Mouse (Mus musculus): ENCODE data around the gene Gm37240. TPM values are rescaled to one million over a fixed set of nuclear protein-coding genes. Genes with fewer than 3 reads are reported as not detected.

Gm37240 gene
- total RNA-seq, 2 experiments from 2014 or later, result 0.92 to 1.4 TPM

DNA sequence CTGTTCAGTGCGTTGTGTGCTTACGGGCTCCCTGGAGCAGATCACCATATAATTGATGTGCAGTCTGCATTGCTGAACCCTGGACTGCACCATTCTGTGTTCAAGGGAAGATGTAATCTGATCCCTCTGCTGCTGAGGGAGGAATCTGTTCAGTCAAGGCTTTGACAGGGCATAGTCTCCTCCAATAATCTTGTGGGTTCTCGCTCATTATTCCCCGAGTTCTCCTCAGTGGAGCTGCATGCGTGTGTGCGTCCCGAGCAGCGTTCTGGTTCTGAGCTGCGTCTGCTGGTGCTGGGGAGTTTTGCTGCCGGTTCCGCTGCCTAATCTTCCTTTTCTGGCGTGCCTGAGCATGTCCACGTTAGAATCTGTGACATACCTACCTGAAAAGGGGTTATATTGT, 935.2 kb downstream of the Gm37240 start:
- peak; percentile 64 to 67 for DNase-seq (ENCODE audit: extremely low spot score in 1 of 2, low spot score in 1 of 2)

DNA sequence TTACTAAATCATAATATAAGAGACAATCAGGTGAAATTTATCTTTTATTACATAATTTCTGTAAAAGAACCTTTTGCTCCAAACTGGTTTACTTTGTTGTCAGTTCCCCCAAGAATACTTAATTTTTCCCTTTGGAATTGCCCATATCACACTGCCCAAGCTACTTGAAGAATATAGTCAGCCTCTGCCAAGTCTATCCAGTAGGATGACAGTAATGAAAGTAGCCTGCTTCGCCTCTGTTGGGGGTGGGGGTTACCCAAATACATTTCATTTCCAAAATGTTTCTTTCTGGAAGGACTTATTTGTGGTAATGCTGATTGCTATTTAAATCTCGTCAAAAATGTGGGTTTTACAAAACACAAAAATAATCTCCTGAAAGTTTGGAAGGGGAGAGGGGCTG, 935.6 kb downstream of the Gm37240 start:
- DNase-seq (ENCODE audit: extremely low spot score in 1 of 2, low spot score in 1 of 2), result no peak

DNA sequence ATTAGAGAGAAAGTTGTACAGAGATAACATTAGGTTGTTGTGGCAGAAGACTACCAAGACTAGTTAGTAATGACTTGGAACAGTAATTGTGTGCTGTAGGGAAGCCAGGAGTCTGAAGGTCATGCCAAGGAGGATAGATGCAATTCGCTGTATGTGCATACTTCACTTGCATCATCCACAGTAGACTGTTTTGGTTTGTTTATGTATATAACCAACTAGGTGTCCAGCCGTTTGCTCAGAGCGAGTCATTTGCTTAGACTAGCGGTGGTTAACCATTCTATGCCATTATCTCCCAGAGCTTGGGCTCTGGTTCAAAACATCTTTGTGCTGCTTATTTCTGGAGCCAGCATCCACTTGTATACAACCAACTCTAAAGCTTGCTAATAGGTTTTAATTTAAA, 937.9 kb downstream of the Gm37240 start:
- DNase-seq (ENCODE audit: extremely low spot score in 1 of 2, low spot score in 1 of 2), result no peak

DNA sequence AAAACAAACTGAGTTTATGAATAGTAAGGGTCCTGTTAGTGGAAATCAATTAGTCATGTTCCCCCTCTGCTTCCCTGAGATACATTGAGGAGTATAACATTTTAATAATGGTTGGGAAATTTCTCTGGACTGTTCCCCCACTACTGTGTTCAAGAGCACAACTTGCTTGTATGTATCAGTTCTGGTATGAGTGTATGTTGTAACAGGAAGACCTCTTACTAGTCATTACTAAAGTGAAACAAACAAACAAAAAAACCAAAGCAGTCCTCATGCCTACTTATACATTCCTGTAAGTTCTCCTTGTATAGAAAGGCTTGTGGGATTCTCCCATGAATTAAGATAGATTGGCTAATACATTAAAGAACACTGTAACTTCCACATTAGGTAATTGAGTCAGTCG, 940.9 kb downstream of the Gm37240 start:
- no peak for DNase-seq (ENCODE audit: extremely low spot score in 1 of 2, low spot score in 1 of 2)

DNA sequence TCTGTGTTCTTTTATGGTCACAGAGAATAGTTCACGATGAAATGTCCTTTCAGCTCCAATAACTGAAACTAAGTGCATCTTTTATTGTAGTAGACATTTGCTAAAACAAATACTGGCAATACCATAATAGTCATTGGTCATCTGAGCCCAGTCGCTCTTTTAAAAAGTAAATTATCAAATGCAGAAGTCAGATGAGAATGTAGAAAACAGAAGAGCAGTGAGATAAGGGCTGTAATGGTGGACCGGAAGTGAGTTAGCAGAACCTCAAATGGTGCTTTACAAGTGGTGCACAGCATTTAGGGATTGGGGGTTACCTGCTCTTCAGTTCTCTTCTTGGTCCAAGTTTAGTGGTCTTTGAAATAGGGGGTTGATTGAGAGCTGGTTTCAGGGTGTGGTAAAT, 942.4 kb downstream of the Gm37240 start:
- DNase-seq (ENCODE audit: extremely low spot score in 1 of 2, low spot score in 1 of 2), result no peak

DNA sequence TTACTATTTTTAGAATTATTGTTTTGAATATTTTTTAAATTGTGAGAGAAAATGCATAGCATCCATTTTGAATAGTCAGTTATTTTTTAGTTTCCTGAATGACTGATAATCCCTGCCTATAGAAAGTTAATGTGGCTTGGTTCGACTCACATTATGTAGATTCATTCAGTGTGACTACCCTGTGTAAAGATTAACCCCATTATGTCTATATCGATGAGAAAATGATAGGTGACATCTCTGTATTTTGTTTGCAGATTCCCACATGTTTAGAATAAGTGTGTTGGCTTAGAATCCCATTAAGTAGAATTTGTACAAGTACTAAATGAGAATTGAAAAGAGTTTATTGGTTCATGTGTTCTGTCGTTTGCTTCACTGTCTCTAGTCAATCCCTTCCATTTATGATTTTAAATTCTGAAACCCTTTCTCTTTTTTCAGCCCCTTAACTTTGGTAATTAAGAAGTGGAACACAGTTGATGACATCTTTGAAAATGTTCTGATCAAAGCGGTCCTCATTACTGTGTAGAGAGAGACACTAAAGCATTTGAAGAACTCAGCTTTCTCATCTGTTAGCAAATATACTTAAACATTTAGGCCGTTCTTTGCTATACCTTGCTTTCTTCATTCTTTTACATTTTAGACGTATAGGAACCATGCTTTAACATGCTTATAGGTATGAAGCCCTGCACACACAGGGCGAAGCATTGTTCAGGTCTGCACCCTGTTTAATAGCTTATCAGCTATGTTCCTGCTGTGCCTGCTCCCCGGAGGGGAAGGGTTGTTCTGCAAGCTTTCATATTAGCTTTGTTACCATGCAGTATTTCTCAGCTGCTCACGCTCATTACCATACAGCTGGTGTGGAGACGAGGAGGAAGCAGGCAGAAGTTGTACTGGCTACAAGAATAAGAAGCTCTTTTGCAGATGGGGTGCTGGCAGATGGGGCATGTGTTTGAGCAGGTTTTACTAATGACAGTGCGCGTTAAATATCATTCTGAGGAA, 949.7 kb downstream of the Gm37240 start:
- no peak for DNase-seq (ENCODE audit: extremely low spot score in 1 of 2, low spot score in 1 of 2)

DNA sequence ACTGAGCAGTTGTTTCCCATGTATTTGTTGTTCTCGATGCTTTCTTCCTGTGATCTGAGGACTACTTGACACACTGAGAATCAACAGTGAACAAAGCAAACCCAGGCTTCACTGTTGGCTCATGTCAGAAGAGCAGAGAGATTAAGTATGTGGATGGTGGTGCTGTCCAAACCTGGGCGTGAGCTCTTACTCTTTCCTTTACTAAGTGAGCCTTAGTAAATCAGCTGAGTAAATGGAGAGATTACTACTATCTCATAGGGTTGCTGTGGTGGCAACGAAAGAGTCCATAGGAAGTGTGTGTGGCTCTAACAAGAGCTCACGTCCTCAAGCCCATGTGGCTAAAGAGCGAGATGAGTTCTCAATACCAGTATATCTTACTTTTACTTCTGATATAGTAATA, 950.4 kb downstream of the Gm37240 start:
- no peak for DNase-seq (ENCODE audit: extremely low spot score in 1 of 2, low spot score in 1 of 2)

DNA sequence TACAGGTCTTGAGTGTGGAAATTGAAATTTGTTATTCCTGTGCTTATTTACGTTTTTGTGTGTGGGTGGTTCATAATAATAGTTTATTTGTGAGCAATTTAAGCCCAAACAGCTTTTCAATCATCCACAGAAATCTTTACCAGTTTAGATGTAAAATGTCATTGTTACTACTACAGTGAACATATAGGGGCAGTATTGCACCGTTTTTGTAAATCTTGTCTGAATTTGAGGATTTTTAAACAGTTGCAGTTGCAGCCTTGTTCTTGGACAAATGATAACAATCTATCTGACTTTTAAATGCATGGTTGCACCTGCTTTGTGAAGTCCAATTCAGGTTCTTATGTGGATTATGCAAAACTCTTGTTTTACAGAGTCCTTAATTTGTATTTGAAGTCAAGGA, 951.1 kb downstream of the Gm37240 start:
- DNase-seq (ENCODE audit: extremely low spot score in 1 of 2, low spot score in 1 of 2), result no peak

DNA sequence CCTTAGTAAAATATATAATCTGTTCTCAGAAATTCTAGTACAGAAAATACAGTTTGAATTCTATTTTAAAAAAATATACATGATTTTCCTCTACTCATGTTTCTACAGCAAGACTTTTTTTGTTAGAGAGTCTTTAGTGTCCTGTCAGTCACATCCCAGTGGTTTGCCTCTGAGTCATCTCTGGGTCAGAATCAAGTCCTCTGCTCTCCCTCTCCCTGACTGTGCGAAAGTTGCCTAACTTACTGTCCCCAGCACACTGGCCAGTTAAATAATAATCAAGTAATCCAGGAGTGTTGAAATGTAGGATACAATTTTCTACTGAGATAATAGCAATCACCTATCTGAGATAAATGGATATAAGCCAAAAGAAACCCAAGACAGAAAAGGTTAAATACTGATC, 951.6 kb downstream of the Gm37240 start:
- no peak for DNase-seq (ENCODE audit: extremely low spot score in 1 of 2, low spot score in 1 of 2)

DNA sequence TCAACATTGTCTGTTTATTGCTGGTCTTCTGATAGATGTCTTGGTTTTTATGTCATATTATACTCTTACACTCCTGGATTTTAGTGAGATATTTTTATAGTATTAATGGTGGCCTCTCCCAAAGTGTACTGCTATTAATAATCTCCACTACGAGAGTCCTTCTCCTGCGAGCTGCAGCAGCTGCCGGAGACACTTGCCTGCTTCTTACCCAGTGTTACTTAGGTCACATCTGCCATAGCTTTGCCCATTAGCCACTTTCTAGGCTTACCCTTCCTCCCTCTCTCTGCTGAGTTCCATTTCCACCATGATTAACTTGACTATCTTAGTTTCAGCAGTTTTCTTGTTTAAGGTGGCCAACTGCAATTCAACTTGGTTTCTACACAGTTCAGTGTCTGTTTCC, 956.6 kb downstream of the Gm37240 start:
- no peak for DNase-seq (ENCODE audit: extremely low spot score in 1 of 2, low spot score in 1 of 2)

DNA sequence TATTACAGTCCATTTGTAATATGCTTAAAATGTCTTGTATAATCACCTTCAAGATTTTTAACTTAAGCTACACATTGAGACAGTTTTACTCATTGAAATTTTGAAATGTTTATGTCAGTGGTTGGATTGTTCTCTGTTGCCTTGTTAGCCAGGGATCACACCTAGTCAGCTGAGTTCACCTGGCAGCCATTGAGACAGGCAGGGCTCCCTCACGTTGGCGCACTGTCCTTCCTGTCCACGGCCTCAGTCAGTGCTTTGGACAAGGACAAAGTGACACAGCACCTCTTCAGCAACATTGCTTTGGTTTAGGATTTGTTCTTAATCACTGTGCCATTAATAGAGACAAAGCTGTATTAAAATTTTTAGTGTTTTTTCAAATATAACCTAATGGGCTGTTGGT, 958.1 kb downstream of the Gm37240 start:
- no peak for DNase-seq (ENCODE audit: extremely low spot score in 1 of 2, low spot score in 1 of 2)

DNA sequence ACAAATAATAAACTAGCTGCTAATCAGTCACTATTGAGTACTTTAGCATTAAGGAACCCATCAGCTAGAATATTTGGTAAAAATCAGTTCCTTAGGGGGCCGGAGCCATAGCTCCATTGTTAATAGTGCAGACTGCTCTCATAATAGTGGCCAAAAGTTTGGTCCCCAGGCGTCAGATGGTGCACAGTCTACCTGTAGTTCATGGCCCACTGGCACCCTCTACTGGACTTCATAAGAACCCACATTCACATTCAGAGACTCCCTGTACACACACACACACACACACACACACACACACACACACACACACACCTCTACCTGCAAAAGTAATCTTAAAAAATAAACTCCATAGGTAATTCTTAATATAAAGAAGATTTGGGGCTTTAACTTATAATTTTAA, 959.4 kb downstream of the Gm37240 start:
- no peak for DNase-seq (ENCODE audit: extremely low spot score in 1 of 2, low spot score in 1 of 2)

DNA sequence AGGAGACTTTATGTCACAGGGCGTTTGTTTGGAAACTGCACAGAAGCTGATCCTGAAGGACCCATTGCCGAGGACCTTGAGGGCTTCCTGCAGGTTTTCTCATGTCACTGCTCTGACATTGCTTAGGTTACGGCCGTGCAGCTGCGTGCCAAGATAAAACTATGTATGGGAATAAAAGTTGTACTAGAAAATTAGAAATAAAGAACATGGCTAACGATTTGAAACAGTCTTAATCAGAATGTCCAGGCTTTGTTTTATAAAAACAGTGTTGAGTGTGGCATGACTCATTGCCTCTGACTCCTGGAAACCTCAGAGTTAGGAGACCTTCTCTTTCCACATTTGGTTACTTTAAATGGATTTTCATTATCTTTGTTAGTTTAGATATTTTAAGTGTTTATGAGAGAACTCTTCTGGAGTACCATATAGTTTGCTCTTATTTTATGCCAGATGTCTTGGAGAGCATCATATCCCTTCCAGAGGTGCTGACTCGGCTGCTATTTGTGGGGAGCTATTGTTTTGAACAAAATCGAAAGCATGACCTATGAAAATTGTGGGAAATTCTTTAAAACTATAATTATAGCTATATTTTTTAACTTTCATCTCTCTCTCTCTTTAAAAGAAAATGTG, 960.0 kb downstream of the Gm37240 start:
- DNase-seq (ENCODE audit: extremely low spot score in 1 of 2, low spot score in 1 of 2), result no peak

DNA sequence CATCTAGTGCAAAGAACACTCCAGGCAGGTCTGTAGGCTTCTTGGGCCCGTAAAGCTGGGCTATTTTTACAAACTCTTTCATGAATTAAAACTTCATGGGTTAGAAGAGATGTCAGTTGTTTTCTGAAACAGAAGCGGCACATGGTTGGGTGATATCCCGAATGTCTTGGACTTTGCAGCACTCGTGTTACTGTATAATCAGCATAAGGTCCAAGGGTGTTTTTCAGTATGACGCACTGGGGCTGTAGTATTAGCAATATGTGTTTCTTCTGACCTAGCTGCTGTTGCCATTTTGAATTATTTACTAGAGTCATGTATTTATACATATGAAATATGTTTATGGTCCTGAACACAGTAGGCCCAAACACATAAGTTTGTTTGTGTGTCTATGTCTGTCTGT, 961.2 kb downstream of the Gm37240 start:
- DNase-seq (ENCODE audit: extremely low spot score in 1 of 2, low spot score in 1 of 2), result no peak

DNA sequence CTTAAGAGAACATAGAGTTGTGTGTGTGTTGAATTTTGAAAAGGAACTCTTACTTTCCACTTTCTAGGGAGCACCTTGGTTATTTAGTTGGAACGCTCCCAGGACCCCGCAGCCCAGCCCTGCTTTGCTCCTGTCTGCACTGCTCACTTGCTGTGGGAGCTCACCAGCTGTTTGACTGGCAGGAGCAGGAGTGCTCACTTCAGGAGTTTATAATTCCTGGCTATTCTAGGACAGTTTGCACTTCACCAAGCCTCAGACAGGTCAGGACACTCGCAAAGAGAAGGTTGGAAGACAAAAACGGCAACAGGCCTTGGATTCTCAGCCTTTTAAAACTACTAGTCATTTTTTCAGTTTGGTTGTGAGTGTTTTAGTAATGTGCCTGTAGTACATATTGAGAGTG, 962.1 kb downstream of the Gm37240 start:
- no peak for DNase-seq (ENCODE audit: extremely low spot score in 1 of 2, low spot score in 1 of 2)

DNA sequence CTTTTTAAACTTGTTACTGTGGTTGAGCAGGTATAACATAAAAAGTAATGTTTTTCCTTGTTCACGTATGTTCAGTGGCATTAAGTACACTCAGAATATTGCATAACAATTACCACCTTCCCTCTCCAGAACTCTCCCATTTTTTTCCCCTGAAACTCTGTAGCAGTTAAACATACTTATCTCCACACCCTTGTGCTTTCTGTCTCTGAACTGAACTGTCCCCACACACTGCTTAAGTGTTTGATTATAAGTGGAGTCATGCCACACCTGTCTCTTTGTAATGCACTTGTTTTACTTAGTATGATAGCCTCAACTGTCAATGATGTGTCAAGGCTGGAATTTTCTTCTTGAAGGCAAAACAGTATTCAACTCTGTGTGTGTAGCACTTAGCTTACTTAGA, 963.6 kb downstream of the Gm37240 start:
- no peak for DNase-seq (ENCODE audit: extremely low spot score in 1 of 2, low spot score in 1 of 2)

DNA sequence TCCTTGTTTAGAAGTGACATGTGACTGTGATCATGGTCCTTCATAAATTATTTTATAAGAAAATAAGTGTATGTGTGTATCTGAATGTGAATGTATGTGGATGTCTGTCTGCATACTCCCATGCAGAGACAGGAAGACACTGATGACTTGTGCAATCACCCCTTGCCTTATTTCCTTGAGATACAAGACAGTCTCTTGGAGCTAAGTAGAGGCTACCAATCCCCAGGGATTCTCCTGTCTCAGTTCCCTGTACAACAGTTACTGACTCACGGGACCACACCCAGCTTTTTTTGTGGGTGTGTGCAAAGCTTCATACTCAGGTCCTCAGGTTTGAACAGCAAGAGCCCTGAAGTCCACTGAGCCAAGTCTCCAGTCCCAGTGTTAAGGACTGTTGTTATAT, 964.1 kb downstream of the Gm37240 start:
- no peak for DNase-seq (ENCODE audit: extremely low spot score in 1 of 2, low spot score in 1 of 2)

DNA sequence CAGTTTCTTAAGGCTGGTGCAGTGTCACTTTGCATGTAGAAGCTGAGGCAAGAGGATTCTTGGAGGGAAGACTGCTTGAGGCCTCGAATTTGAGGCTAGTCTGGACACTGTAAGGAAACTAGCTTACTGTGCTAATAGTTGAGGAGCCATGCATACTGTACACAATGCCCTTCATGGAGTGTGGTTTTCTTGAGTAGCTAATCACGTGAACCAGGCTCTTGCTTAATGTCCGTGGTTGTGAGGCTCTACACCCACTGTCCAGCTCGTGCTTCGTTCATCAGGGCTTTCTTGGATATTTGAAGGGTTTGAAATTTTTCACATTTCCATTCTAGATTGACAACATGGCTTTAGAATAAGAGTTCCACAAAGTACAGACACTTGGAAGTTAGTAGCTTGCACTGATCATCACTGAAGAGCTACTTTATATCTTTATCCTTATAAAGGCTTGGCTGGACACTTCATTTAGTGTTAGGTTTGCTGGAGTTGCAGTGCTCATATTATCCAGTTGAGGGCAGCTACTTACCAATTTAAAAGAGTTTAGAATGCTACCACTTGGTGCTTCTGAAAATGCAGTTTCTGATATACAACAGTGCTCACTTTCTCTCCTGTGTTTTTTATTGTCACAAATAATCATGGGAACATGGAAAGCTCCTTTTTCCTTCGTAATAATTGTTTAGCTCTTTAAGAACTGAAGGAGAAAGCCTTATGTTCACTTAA, 965.5 kb downstream of the Gm37240 start:
- peak in 1 of 2 experiments; percentile 29 for DNase-seq (ENCODE audit: extremely low spot score in 1 of 2, low spot score in 1 of 2)

DNA sequence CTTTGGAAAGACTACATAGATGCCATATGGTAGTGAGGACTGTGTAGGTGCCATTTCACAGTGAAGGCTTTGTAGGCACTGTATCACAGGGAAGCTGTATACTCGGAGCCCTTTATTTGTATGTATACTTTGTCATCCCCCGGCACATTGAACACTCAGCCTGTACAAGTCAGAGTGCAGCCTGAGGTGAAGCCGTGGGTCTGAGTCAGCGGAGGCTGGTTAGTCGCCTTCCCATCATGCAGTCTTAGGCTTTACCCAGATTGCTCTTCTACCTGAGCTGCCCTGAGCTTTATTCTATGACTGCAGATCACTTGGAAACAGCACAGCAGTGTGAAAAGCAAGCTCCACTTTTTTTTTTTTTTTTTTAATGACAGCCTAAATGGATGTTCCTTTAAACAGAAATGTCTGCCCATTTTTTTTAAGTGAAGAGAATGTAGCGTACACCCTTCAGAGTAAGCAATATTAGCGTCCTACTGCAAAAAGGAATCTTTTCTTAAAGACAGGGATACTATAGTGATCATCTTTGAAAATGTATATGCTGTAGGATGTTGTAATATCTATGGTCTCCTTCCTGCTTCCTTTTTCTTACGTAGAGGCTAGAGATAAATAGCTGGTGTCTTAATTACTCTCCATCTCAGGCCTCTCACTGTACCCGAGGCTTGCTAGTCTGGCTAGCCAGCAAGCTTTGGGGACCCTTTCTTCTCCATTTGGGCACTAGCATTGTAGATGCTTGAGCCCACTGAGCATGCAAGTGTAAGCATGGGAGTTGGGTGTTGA, 969.2 kb downstream of the Gm37240 start:
- no peak for DNase-seq (ENCODE audit: extremely low spot score in 1 of 2, low spot score in 1 of 2)

DNA sequence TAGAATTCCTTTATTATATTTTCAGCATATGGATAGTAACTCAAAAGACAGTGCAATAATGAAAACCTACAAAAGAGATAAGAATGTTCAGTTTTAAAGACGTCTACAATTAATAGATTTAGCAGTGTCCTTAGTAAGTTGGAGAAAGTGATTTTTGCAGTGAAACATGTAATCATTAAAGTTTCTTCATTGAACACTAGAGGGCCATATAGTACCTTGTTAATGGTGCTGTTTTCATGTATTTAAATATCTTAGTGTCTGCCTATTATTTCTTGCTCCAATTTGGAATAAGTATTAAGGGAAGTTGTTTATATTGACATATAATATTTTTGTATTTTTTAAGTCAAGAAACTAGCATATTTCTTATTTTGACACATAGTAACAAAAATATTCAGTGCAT, 973.0 kb downstream of the Gm37240 start:
- DNase-seq (ENCODE audit: extremely low spot score in 1 of 2, low spot score in 1 of 2), result no peak
